Mouse (Mus musculus): Measurements from ENCODE around the gene Pex11b.

DNA sequence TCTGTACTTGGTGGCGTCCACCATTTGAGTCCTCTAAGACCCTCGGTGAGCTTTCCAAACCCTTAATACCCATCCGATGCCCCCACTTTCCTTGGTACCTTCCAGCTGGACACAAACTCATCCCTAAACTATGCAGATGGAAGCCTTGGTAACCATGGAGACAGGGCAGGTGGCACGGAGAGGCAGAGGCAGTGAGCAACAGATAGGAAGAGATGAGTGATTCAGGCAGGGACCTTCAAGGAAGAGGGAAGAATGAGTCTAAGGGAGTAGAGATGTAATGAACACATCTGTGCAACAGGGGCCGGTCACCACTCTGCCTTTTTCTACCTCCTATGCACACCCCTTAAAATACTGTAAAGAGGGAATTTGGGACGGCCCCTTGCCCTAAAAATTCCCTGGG lies 39.5 kb upstream of the Pex11b start:
- no peak for TF ChIP-seq CTCF (IDR thresholded peaks at IDR 0.05; ENCODE audit: control insufficient read depth, insufficient read depth, insufficient replicate concordance, low read depth, low read length)
- TF ChIP-seq POLR2A (IDR thresholded peaks at IDR 0.05; ENCODE audit: control insufficient read depth, low read depth, low read length) = no peak

Measured in testis, adult 2 months (tissue).